Mouse (Mus musculus): ENCODE measurements around the gene Nxn.

Nxn gene

DNA sequence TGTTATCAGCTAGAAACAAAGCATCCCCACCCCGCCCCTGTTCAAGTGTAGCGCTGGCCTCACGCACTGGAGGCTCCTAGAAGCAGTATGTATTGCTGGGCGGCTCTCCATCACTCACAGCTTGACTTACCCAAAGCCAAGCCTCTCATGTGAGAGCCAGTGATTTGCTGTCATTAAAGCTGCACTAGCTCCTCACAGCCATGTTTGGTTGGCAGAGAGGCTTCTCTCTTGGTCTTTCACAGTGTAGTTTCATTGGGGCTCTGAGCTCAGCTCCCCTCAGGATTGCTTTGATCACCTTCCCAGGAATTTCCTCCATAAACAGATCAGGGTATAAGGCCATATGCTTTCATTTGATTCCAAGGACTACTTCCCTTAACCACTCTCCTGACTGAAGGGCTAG lies 14.3 kb upstream of the Nxn start:
- ChIA-PET POLR2A (interaction anchor here (0.6 to 2.4 kb wide), 14 partner anchors 12 to 405 kb away, joined by 3 to 6 read pairs (median 3); partner anchors contain the start of genes Dbil5 (in 1 of the 4) and Gemin4 (in 1 of the 4)), CTCF (interaction anchor here (0.6 to 3.5 kb wide), 14 partner anchors 9 to 1853 kb away, joined by 3 to 11 read pairs (median 4); partner anchors contain the start of gene Nxn (in 1 of the 4))

- ChIA-PET POLR2A (interaction anchor here in 3 of 4 experiments (0.5 to 2.1 kb wide), 16 partner anchors 9 to 168 kb away, joined by 3 to 6 read pairs (median 3); partner anchors contain the start of genes Glod4 (in 1 of the 3), Mrm3 (in 1 of the 3) and Nxn (in 1 of the 3)), CTCF (interaction anchor here (0.6 to 3.5 kb wide), 56 partner anchors 8 to 444 kb away, joined by 3 to 21 read pairs (median 3); partner anchors contain the start of genes Fam57a (in 2 of the 4), Vps53 (in 2 of the 4), Dbil5 (in 1 of the 4) and Gemin4 (in 1 of the 4))
Measured at GRCm38 (mm10) chr11:76410826-76411225, 11.9 kb upstream of the Nxn start.

- ChIA-PET POLR2A (interaction anchor here (0.5 to 3.4 kb wide), 61 partner anchors 8 to 630 kb away, joined by 3 to 19 read pairs (median 3); partner anchors contain the start of genes Gemin4 (in 3 of the 4), Dbil5 (in 2 of the 4), Fam57a (in 1 of the 4) and Glod4 (in 1 of the 4)), CTCF (interaction anchor here (0.5 to 2.1 kb wide), 74 partner anchors 8 to 1501 kb away, joined by 3 to 42 read pairs (median 4); partner anchors contain the start of genes Nxn (in 2 of the 4), Dbil5 (in 1 of the 4), Fam57a (in 1 of the 4) and Gemin4 (in 1 of the 4))
Measured at GRCm38 (mm10) chr11:76406702-76407583, 8.0 kb upstream of the Nxn start, which contains the start of gene Timm22. TSS of gene Timm22 (plus strand) at chr11:76406952.

DNA sequence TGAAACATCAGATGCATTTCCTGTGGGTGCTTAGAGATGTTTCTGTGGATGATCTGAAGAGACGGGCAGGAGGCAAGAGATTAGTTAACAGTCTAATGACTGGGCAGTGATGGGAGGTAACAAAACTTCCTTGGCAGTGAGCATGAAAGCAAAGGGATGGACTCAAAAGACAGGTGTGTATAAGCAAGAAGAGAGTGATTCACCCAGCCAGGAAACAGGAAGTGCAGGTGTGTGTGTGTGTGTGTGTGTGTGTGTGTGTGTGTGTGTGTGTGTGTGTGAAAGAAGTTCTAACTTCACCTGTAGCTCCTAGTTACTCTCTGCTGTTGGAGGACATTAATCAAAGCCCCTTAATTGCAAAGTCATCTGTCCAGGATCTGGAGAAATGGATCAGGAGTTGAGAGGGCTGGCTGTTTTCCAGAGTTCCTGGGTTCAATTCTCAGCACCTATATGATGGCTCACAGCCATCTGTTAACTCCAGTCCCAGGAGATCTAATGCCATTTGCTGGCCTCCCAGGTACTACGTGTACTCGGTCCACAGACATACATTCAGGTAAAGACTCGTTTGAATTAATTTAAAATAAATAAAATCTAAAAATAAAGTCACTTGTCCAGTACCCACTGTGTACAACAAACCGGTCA lies 6.8 kb upstream of the Nxn start:
- ChIA-PET CTCF (interaction anchor here (0.5 to 2.1 kb wide), 33 partner anchors 7 to 692 kb away, joined by 3 to 42 read pairs (median 5); partner anchors contain the start of genes Dbil5 (in 1 of the 4), Gemin4 (in 1 of the 4) and Nxn (in 1 of the 4)), POLR2A (interaction anchor here in 3 of 4 experiments (0.7 to 3.4 kb wide), 14 partner anchors 9 to 227 kb away, joined by 3 to 19 read pairs (median 5); partner anchors contain the start of genes Fam57a (in 1 of the 3) and Vps53 (in 1 of the 3))

GRCm38 (mm10) chr11:76405113-76405512 lies 6.2 kb upstream of the Nxn start:
- ChIA-PET POLR2A (no interaction called here), CTCF (interaction anchor here in 1 of 4 experiments (2.1 kb wide), 1 partner anchor 132 kb away, joined by 15 read pairs; no protein-coding TSS in a partner anchor)

GRCm38 (mm10) chr11:76401398-76401797 lies 2.5 kb upstream of the Nxn start:
- ChIA-PET CTCF (interaction anchor here in 2 of 4 experiments (0.5 to 0.7 kb wide), 3 partner anchors 81 to 361 kb away, joined by 4 to 11 read pairs (median 7); no protein-coding TSS in a partner anchor), POLR2A (no interaction called here)

- ChIA-PET CTCF (interaction anchor here (0.6 to 2.9 kb wide), 24 partner anchors 7 to 246 kb away, joined by 3 to 18 read pairs (median 4); partner anchors contain the start of gene Timm22 (in 1 of the 4)), POLR2A (interaction anchor here (0.6 to 2.3 kb wide), 29 partner anchors 8 to 227 kb away, joined by 3 to 15 read pairs (median 4); partner anchors contain the start of genes Dbil5 (in 1 of the 4), Gemin4 (in 1 of the 4), Glod4 (in 1 of the 4) and Mrm3 (in 1 of the 4))
Measured at GRCm38 (mm10) chr11:76399587-76400330, 819 bp upstream of the Nxn start.

DNA sequence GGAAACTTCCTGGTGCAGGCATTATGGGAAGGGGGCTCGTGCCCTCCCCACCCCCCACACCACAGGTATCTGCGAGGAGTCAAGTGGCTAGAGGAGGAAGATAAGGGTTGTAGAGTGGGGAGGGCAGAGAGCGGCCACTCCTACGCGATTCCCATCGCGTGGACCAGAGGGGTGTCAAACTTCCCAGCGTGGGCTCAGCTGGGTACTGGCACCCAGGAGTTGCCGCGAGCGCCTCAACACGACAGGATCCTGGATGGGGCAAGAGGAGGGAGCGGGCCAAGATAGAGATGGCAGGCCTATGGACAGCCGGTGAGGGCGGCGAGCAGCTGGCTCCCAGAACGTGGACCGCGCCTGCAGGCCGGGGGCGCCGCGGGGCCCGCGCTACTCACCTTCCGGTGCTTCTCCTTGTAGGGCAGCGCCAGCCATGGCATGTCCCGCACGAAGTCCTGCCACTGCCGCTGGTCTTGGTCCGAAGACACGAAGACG lies 585 bp downstream of the Nxn start:
- ChIA-PET POLR2A (interaction anchor here in 3 of 4 experiments (0.6 to 2.3 kb wide), 31 partner anchors 8 to 1991 kb away, joined by 3 to 10 read pairs (median 4); partner anchors contain the start of genes Dbil5 (in 1 of the 3), Gemin4 (in 1 of the 3) and Timm22 (in 1 of the 3)), CTCF (interaction anchor here (0.6 to 2.9 kb wide), 32 partner anchors 8 to 341 kb away, joined by 3 to 18 read pairs (median 3); partner anchors contain the start of gene Timm22 (in 2 of the 4))

- ChIA-PET CTCF (interaction anchor here in 3 of 4 experiments (1.2 to 2.9 kb wide), 11 partner anchors 9 to 151 kb away, joined by 3 to 18 read pairs (median 6); partner anchors contain the start of gene Timm22 (in 2 of the 3)), POLR2A (interaction anchor here in 3 of 4 experiments (0.6 to 2.3 kb wide), 15 partner anchors 8 to 1991 kb away, joined by 3 to 10 read pairs (median 5); partner anchors contain the start of gene Timm22 (in 1 of the 3))
Measured at GRCm38 (mm10) chr11:76397650-76398311, 1.2 kb downstream of the Nxn start.

DNA sequence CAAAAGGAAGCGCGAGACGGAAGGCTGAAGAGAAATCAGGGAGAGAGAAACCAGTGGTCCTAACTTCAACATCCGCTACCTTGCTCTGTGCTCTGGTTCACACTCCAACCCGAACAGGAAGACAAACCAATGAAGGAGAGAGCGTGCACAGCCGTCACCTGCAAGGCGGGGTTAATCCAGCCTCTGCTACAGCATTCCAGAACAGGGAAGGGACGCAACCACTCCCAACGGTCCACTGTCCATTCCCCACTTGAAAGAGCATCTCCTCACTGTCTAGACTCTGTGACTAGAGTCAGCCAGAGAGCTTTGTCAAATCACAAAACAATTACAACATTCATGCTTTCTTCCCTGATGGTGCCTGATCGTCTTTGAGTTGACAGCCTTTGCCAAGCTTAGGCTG lies 5.9 kb downstream of the Nxn start:
- CTCF ChIA-PET: interaction anchor here in 3 of 4 experiments (0.5 to 2.8 kb wide), 13 partner anchors 12 to 365 kb away, joined by 3 to 19 read pairs (median 3); partner anchors contain the start of genes Rflnb (in 1 of the 3) and Timm22 (in 1 of the 3)
- POLR2A ChIA-PET: interaction anchor here (0.7 to 13.7 kb wide), 34 partner anchors 12 to 177 kb away, joined by 3 to 132 read pairs (median 4); partner anchors contain the start of genes Timm22 (in 2 of the 4), Dbil5 (in 1 of the 4), Gemin4 (in 1 of the 4) and Glod4 (in 1 of the 4)

GRCm38 (mm10) chr11:76392532-76392931 lies 6.4 kb downstream of the Nxn start:
- CTCF ChIA-PET: interaction anchor here (0.5 to 2.8 kb wide), 14 partner anchors 11 to 365 kb away, joined by 3 to 19 read pairs (median 4); partner anchors contain the start of genes Rflnb (in 1 of the 4) and Timm22 (in 1 of the 4)
- POLR2A ChIA-PET: interaction anchor here (0.7 to 13.7 kb wide), 32 partner anchors 12 to 175 kb away, joined by 3 to 132 read pairs (median 4); partner anchors contain the start of genes Timm22 (in 2 of the 4), Dbil5 (in 1 of the 4), Gemin4 (in 1 of the 4) and Glod4 (in 1 of the 4)

- POLR2A ChIA-PET: interaction anchor here (0.6 to 13.7 kb wide), 25 partner anchors 10 to 652 kb away, joined by 3 to 132 read pairs (median 4); partner anchors contain the start of genes Nxn (in 1 of the 4) and Timm22 (in 1 of the 4)
- CTCF ChIA-PET: interaction anchor here (0.6 to 6.1 kb wide), 24 partner anchors 10 to 1348 kb away, joined by 3 to 51 read pairs (median 6); partner anchors contain the start of genes Nxn (in 3 of the 4), Timm22 (in 3 of the 4), Glod4 (in 1 of the 4) and Mrm3 (in 1 of the 4)
Measured at GRCm38 (mm10) chr11:76388711-76389110, 10.2 kb downstream of the Nxn start.

DNA sequence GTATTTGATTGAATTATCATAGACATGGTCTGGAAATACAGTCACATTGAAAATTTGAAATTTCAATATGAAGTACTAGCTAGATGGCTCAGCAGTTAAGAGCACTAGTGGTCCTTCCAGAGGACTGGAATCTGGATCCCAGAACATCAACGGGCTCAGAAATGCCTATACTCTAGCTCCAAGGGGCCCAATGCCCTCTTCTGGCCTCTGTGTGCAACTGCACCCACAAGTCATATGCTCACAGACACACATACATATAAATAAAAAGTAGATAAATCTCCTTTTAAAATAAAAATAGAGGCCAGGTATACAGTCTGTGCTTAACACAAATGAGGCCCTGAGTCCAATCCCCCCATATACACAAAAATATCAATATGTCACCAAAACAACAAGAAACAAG lies 11.8 kb downstream of the Nxn start:
- POLR2A ChIA-PET: interaction anchor here (0.8 to 13.7 kb wide), 26 partner anchors 8 to 185 kb away, joined by 3 to 132 read pairs (median 4); partner anchors contain the start of genes Dbil5 (in 1 of the 4), Gemin4 (in 1 of the 4), Glod4 (in 1 of the 4) and Mrm3 (in 1 of the 4)
- CTCF ChIA-PET: interaction anchor here (0.5 to 6.1 kb wide), 44 partner anchors 8 to 259 kb away, joined by 3 to 51 read pairs (median 4); partner anchors contain the start of genes Nxn (in 4 of the 4), Dbil5 (in 1 of the 4), Gemin4 (in 1 of the 4) and Timm22 (in 1 of the 4)

GRCm38 (mm10) chr11:76385746-76386145 lies 13.2 kb downstream of the Nxn start:
- ChIA-PET CTCF (interaction anchor here (0.5 to 6.1 kb wide), 23 partner anchors 11 to 180 kb away, joined by 3 to 51 read pairs (median 6); partner anchors contain the start of genes Nxn (in 3 of the 4) and Timm22 (in 1 of the 4)), POLR2A (interaction anchor here in 3 of 4 experiments (0.6 to 13.7 kb wide), 22 partner anchors 11 to 168 kb away, joined by 3 to 132 read pairs (median 4); partner anchors contain the start of genes Dbil5 (in 1 of the 3), Gemin4 (in 1 of the 3), Nxn (in 1 of the 3) and Timm22 (in 1 of the 3))

All from embryonic stem cell, embryonic (primary cell).